Mouse (Mus musculus): ENCODE measurements around the gene Mfsd5. TPM values are rescaled to one million over a fixed set of nuclear protein-coding genes. Genes with fewer than 3 reads are reported as not detected.

Gene Mfsd5
- polyA plus RNA-seq, 1 experiment from 2014 or later, result 63.1 TPM

DNA sequence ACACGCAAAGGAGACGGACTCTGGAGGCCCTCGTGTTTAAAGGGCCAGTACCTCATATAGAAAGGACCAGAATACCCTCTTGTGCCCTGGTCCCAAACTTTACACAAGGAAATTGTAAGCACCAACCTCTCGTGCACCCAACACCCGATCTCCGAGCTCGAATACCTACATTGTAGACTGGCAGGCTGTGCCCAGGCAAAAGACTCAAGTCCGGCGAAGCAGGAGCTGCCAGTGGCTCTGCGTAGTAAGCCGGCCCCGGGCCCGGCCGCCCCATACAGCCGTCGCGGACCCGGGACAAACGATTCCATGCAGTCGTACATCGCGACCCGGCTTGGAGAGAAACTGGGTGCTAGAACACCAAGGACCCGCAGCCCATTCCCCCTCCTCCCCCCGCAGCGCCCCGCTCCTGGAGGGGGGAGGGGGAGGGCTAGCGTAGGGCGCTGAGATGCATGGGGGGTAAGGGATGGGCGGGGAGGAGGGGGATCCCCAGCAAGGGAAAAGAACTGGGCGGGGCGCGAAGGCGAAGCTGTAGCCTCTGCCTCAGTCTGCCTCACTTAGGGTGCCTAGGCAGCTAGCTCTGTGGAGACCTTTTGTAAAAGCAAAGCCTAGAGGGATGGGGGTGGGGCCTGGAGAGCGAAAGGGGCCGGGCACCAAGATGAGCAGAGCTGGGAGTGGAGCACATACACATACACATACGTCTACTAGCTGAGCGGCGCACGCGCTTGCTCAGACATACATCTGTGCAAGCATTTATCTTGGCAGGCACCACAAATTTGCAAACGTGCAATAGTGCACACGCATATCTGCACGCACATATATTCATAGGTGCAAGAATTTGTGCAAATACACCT, 33.1 kb upstream of the Mfsd5 start:
- no peaks in the 10 kb centered on the region for H3K27me3 ChIP-seq (ENCODE audit: control insufficient read depth, insufficient read depth, low read length)
- H3K4me3 ChIP-seq (ENCODE audit: low read depth, low read length), result peak overlapping the region; percentile 69
- peak overlapping the region; percentile 99 for H3K27ac ChIP-seq (ENCODE audit: low read length)
- H3K9ac ChIP-seq (replicated peaks; ENCODE audit: low read depth, low read length), result peak overlapping the region; percentile 79
- WGBS, result 2% methylated on average over 42 of the region's 44 CpGs
- no peaks in the 10 kb centered on the region for H3K36me3 ChIP-seq (ENCODE audit: control insufficient read depth, insufficient read depth, low read length)
- peak overlapping the region; percentile 64 for H3K4me2 ChIP-seq (replicated peaks; ENCODE audit: low read depth, low read length)
- ATAC-seq (ENCODE audit: insufficient number of reproducible peaks, insufficient read depth, low FRiP score, low read depth), result peak; percentile 61; the same call in 1 of the 2 replicates
- H3K4me1 ChIP-seq (ENCODE audit: control insufficient read depth, insufficient read depth, low read length), result peaks cover 53% of the 10 kb centered on the region
- H3K9me3 ChIP-seq (ENCODE audit: control insufficient read depth, low read depth, low read length), result no peaks in the 10 kb centered on the region

DNA sequence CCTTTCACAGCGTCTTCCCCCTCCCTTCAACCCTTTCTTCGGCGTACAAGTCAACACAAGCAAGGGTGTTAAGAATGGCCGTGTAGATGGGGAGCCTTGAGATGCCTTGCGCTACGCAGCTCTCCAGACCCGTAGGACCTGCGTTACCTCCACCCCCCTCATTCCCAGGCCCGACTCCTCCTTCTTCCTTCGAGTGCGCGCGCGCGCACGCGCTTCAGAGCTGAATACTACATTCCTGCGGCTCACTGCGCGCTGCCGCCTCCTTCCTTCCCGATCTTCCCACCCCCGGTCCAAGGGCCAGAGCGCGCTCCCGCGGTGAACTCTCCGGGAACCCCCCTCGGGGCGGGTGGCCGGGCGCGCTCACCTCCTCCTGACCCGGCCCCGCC, 32.4 kb upstream of the Mfsd5 start:
- H3K4me2 ChIP-seq (replicated peaks; ENCODE audit: low read depth, low read length), result peak overlapping the region; percentile 64
- peak overlapping the region; percentile 79 for H3K9ac ChIP-seq (replicated peaks; ENCODE audit: low read depth, low read length)
- H3K27me3 ChIP-seq (ENCODE audit: control insufficient read depth, insufficient read depth, low read length), result no peaks in the 10 kb centered on the region
- peaks cover 53% of the 10 kb centered on the region for H3K4me1 ChIP-seq (ENCODE audit: control insufficient read depth, insufficient read depth, low read length)
- H3K36me3 ChIP-seq (ENCODE audit: control insufficient read depth, insufficient read depth, low read length), result no peaks in the 10 kb centered on the region
- H3K27ac ChIP-seq (ENCODE audit: low read length), result peak overlapping the region; percentile 99
- ATAC-seq (ENCODE audit: insufficient number of reproducible peaks, insufficient read depth, low FRiP score, low read depth), result peak; percentile 69
- WGBS, result under 1% methylated on average over 34 of the region's 35 CpGs
- no peaks in the 10 kb centered on the region for H3K9me3 ChIP-seq (ENCODE audit: control insufficient read depth, low read depth, low read length)
- H3K4me3 ChIP-seq (ENCODE audit: low read depth, low read length), result peak overlapping the region; percentile 69

DNA sequence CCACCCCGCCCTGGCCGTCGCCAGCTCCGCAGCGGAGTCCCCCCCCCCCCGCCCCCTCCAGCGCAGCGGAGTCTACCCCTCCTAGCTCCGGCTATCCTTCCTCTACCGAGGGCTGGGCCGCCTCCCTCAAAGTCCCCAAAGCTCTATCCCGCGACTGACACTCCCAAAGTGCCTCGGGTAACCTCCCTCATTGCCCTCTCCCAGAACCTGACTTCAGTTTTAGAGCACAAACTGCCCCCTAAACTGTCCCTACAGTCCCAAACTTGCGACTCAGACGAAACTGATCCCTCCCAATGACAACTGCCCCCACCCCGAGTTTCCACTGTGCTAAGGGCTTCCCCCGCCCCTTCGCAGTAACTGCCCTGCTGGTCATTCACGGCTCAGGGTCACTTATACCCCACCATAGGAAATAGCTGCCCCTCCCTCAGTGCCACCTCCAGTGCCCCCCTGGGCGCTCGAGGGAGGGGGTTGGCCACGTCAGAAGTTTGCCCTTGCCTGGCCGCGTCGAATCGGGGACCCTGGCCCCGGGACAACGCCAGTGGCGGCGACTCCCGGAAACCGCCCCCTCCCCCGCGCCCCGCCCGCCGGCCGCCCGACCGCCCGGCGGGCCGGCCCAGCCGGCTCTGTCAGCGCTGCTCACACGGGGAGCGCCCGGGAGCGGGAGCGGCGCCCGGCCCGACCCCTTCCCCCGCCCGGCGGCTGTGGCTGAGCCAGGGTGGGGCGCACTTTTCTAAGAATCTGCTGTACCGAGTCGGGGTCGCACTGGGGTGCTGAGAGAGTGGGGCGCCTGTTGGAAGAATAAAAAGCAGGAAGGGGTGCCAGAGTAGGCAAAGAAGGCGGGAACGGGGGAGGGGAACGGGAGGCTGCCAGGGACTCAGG, 31.8 kb upstream of the Mfsd5 start:
- peak overlapping the region; percentile 99 for H3K27ac ChIP-seq (ENCODE audit: low read length)
- H3K4me3 ChIP-seq (ENCODE audit: low read depth, low read length), result peak overlapping the region; percentile 69
- no peaks in the 10 kb centered on the region for H3K27me3 ChIP-seq (ENCODE audit: control insufficient read depth, insufficient read depth, low read length)
- H3K9me3 ChIP-seq (ENCODE audit: control insufficient read depth, low read depth, low read length), result no peaks in the 10 kb centered on the region
- H3K36me3 ChIP-seq (ENCODE audit: control insufficient read depth, insufficient read depth, low read length), result peaks cover 2% of the 10 kb centered on the region; the same call in 1 of the 2 replicates
- ATAC-seq (ENCODE audit: insufficient number of reproducible peaks, insufficient read depth, low FRiP score, low read depth), result peak; percentile 61
- H3K4me2 ChIP-seq (replicated peaks; ENCODE audit: low read depth, low read length), result peak overlapping the region; percentile 64
- WGBS, result under 1% methylated on average over 58 of the region's 65 CpGs
- H3K9ac ChIP-seq (replicated peaks; ENCODE audit: low read depth, low read length), result peak overlapping the region; percentile 43
- H3K4me1 ChIP-seq (ENCODE audit: control insufficient read depth, insufficient read depth, low read length), result peaks cover 52% of the 10 kb centered on the region

- no peak for ATAC-seq (ENCODE audit: insufficient number of reproducible peaks, insufficient read depth, low FRiP score, low read depth)
- peak overlapping the region; percentile 43; the same call in 1 of the 2 replicates for H3K9ac ChIP-seq (replicated peaks; ENCODE audit: low read depth, low read length)
- no peaks in the 10 kb centered on the region for H3K27me3 ChIP-seq (ENCODE audit: control insufficient read depth, insufficient read depth, low read length)
- peaks cover 5% of the 10 kb centered on the region; the same call in 1 of the 2 replicates for H3K36me3 ChIP-seq (ENCODE audit: control insufficient read depth, insufficient read depth, low read length)
- H3K4me2 ChIP-seq (replicated peaks; ENCODE audit: low read depth, low read length), result peak overlapping the region; percentile 64
- H3K4me3 ChIP-seq (ENCODE audit: low read depth, low read length), result peak overlapping the region; percentile 69
- H3K4me1 ChIP-seq (ENCODE audit: control insufficient read depth, insufficient read depth, low read length), result peaks cover 45% of the 10 kb centered on the region
- WGBS, result 13% methylated on average over 8 of the region's 8 CpGs
- H3K9me3 ChIP-seq (ENCODE audit: control insufficient read depth, low read depth, low read length), result no peaks in the 10 kb centered on the region
- peak overlapping the region; percentile 99 for H3K27ac ChIP-seq (ENCODE audit: low read length)
Measured at GRCm38 (mm10) chr15:102248131-102248811, 31.0 kb upstream of the Mfsd5 start.

DNA sequence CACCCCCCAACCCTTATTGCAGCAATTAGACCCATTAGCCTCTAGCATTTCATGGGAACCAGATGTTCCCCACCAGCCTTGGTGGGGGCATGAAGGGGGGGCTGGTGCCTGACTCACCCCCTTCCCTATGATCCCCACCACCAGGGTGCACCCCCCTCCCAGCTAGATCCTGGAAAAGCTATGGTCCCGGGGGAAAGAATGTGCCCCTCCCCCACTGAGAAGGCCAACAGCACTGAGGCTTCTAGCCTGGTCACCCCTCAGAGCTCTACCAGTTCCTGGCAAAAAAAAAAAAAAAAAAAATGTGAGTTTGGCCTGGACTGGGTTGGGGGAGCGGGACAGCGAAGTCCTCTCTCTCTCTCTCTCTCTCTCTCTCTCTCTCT, 30.5 kb upstream of the Mfsd5 start:
- Histone ChIP-seq H3K27me3 (ENCODE audit: control insufficient read depth, insufficient read depth, low read length) (no peaks in the 10 kb centered on the region), H3K9ac (replicated peaks; ENCODE audit: low read depth, low read length) (no peak overlapping the region), H3K9me3 (ENCODE audit: control insufficient read depth, low read depth, low read length) (no peaks in the 10 kb centered on the region), H3K4me3 (ENCODE audit: low read depth, low read length) (peak overlapping the region; percentile 10; the same call in 1 of the 2 replicates), H3K4me1 (ENCODE audit: control insufficient read depth, insufficient read depth, low read length) (peaks cover 39% of the 10 kb centered on the region), H3K27ac (ENCODE audit: low read length) (peak overlapping the region; percentile 99), H3K36me3 (ENCODE audit: control insufficient read depth, insufficient read depth, low read length) (peaks cover 5% of the 10 kb centered on the region; the same call in 1 of the 2 replicates), H3K4me2 (replicated peaks; ENCODE audit: low read depth, low read length) (peak overlapping the region; percentile 64)
- ATAC-seq (ENCODE audit: insufficient number of reproducible peaks, insufficient read depth, low FRiP score, low read depth), result no peak
- WGBS, result 10% methylated on average over 3 of the region's 3 CpGs

- H3K4me2 ChIP-seq (replicated peaks; ENCODE audit: low read depth, low read length), result peak overlapping the region; percentile 64
- no peak overlapping the region; the same call in 1 of the 2 replicates for H3K9ac ChIP-seq (replicated peaks; ENCODE audit: low read depth, low read length)
- peaks cover 35% of the 10 kb centered on the region for H3K4me1 ChIP-seq (ENCODE audit: control insufficient read depth, insufficient read depth, low read length)
- no peak for ATAC-seq (ENCODE audit: insufficient number of reproducible peaks, insufficient read depth, low FRiP score, low read depth)
- no peaks in the 10 kb centered on the region for H3K9me3 ChIP-seq (ENCODE audit: control insufficient read depth, low read depth, low read length)
- H3K27ac ChIP-seq (ENCODE audit: low read length), result peak overlapping the region; percentile 99
- H3K4me3 ChIP-seq (ENCODE audit: low read depth, low read length), result peak overlapping the region; percentile 10; the same call in 1 of the 2 replicates
- H3K27me3 ChIP-seq (ENCODE audit: control insufficient read depth, insufficient read depth, low read length), result no peaks in the 10 kb centered on the region
- 2% methylated on average over 12 of the region's 13 CpGs for WGBS
- peaks cover 5% of the 10 kb centered on the region; the same call in 1 of the 2 replicates for H3K36me3 ChIP-seq (ENCODE audit: control insufficient read depth, insufficient read depth, low read length)
Measured at GRCm38 (mm10) chr15:102249251-102249691, 30.0 kb upstream of the Mfsd5 start.

- Histone ChIP-seq H3K4me3 (ENCODE audit: low read depth, low read length) (no peak overlapping the region), H3K9ac (replicated peaks; ENCODE audit: low read depth, low read length) (no peak overlapping the region), H3K4me1 (ENCODE audit: control insufficient read depth, insufficient read depth, low read length) (peaks cover 29% of the 10 kb centered on the region), H3K36me3 (ENCODE audit: control insufficient read depth, insufficient read depth, low read length) (peaks cover 5% of the 10 kb centered on the region; the same call in 1 of the 2 replicates), H3K4me2 (replicated peaks; ENCODE audit: low read depth, low read length) (peak overlapping the region; percentile 64; the same call in 1 of the 2 replicates), H3K9me3 (ENCODE audit: control insufficient read depth, low read depth, low read length) (no peaks in the 10 kb centered on the region), H3K27me3 (ENCODE audit: control insufficient read depth, insufficient read depth, low read length) (no peaks in the 10 kb centered on the region), H3K27ac (ENCODE audit: low read length) (peak overlapping the region; percentile 99)
- WGBS, result 36% methylated on average over 9 of the region's 9 CpGs
- no peak for ATAC-seq (ENCODE audit: insufficient number of reproducible peaks, insufficient read depth, low FRiP score, low read depth)
Measured at GRCm38 (mm10) chr15:102249967-102250366, 29.3 kb upstream of the Mfsd5 start.

All from stomach, embryonic 14.5 days (tissue).